Mouse (Mus musculus): ENCODE results near the gene Mettl2. TPM values are rescaled to one million over a fixed set of nuclear protein-coding genes. Genes with fewer than 3 reads are reported as not detected.
"Not testable (repeated sequence)": the region's sequence is repeated elsewhere in the genome, so short reads cannot be mapped to it uniquely, and the experiment has no call there.

The Mettl2 gene
- 26.2 and 27.9 TPM in 2 replicates for polyA plus RNA-seq (2012; rRNA removed)

GRCm38 (mm10) chr11:105125735-105126519, at the start of gene Mettl2:
Mettl2 (plus strand) TSS chr11:105126425.
- DNase-seq = peak; percentile 82 to 86
- peak within 1 kb of the TSS; percentile 90 for H3K4me3 ChIP-seq (replicated peaks; ENCODE audit: insufficient read depth, low read depth, low read length)
- no peaks in the 10 kb centered on the region for H3K27me3 ChIP-seq (ENCODE audit: control insufficient read depth, insufficient read depth, low read length)
- no peak within 1 kb of the TSS for H3K27ac ChIP-seq (ENCODE audit: insufficient read depth, low read length)
- WGBS = 1% methylated on average over 38 of the region's 38 CpGs
- TF ChIP-seq POLR2A (IDR thresholded peaks at IDR 0.05; ENCODE audit: borderline replicate concordance, insufficient read depth, low read length) (peak; percentile 57; the same call in 1 of the 2 replicates), CTCF (IDR thresholded peaks at IDR 0.05; ENCODE audit: borderline replicate concordance, insufficient read depth, low read depth, low read length) (peak; percentile 81)
- H3K4me1 ChIP-seq (ENCODE audit: control insufficient read depth, insufficient read depth, low read length) = peaks cover 7% of the 10 kb centered on the region; the same call in 1 of the 2 replicates

- 78% methylated on average over 22 of the region's 22 CpGs for WGBS
These were observed 13.8 kb upstream of the Mettl2 start for GRCm38 (mm10) chr11:105112448-105112847.

GRCm38 (mm10) chr11:105117814-105118213, 8.4 kb upstream of the Mettl2 start:
- Histone ChIP-seq H3K27ac (ENCODE audit: insufficient read depth, low read length) (no peak overlapping the region), H3K27me3 (ENCODE audit: control insufficient read depth, insufficient read depth, low read length) (no peaks in the 10 kb centered on the region), H3K4me3 (replicated peaks; ENCODE audit: insufficient read depth, low read depth, low read length) (no peak overlapping the region), H3K4me1 (ENCODE audit: control insufficient read depth, insufficient read depth, low read length) (no peaks in the 10 kb centered on the region)
- TF ChIP-seq CTCF (IDR thresholded peaks at IDR 0.05; ENCODE audit: borderline replicate concordance, insufficient read depth, low read depth, low read length) (no peak), POLR2A (IDR thresholded peaks at IDR 0.05; ENCODE audit: borderline replicate concordance, insufficient read depth, low read length) (no peak)
- 86% methylated on average over 7 of the region's 7 CpGs for WGBS
- DNase-seq = no peak

More at GRCm38 (mm10) chr11:105112448-105112847, 13.8 kb upstream of the Mettl2 start:
- H3K4me1 ChIP-seq (ENCODE audit: control insufficient read depth, insufficient read depth, low read length); H3K27ac ChIP-seq (ENCODE audit: insufficient read depth, low read length); H3K4me3 ChIP-seq (replicated peaks; ENCODE audit: insufficient read depth, low read depth, low read length); H3K27me3 ChIP-seq (ENCODE audit: control insufficient read depth, insufficient read depth, low read length); DNase-seq: not testable (repeated sequence)

GRCm38 (mm10) chr11:105120551-105121061, 5.6 kb upstream of the Mettl2 start:
- TF ChIP-seq CTCF (IDR thresholded peaks at IDR 0.05; ENCODE audit: borderline replicate concordance, insufficient read depth, low read depth, low read length) (no peak), POLR2A (IDR thresholded peaks at IDR 0.05; ENCODE audit: borderline replicate concordance, insufficient read depth, low read length) (no peak)
- DNase-seq = no peak
- H3K27me3 ChIP-seq (ENCODE audit: control insufficient read depth, insufficient read depth, low read length) = no peaks in the 10 kb centered on the region
- H3K27ac ChIP-seq (ENCODE audit: insufficient read depth, low read length) = no peak overlapping the region
- 50% methylated on average over 4 of the region's 4 CpGs for WGBS
- no peaks in the 10 kb centered on the region for H3K4me1 ChIP-seq (ENCODE audit: control insufficient read depth, insufficient read depth, low read length)
- H3K4me3 ChIP-seq (replicated peaks; ENCODE audit: insufficient read depth, low read depth, low read length) = no peak overlapping the region

GRCm38 (mm10) chr11:105121792-105122191, 4.4 kb upstream of the Mettl2 start:
- H3K4me1 ChIP-seq (ENCODE audit: control insufficient read depth, insufficient read depth, low read length); H3K27me3 ChIP-seq (ENCODE audit: control insufficient read depth, insufficient read depth, low read length); DNase-seq; H3K27ac ChIP-seq (ENCODE audit: insufficient read depth, low read length); H3K4me3 ChIP-seq (replicated peaks; ENCODE audit: insufficient read depth, low read depth, low read length): not testable (repeated sequence)
- WGBS = 66% methylated on average over 5 of the region's 5 CpGs

- H3K27ac ChIP-seq (ENCODE audit: insufficient read depth, low read length) = no peak overlapping the region
- no peak for DNase-seq
- 4% methylated on average over 9 of the region's 9 CpGs for WGBS
- no peaks in the 10 kb centered on the region for H3K27me3 ChIP-seq (ENCODE audit: control insufficient read depth, insufficient read depth, low read length)
- H3K4me1 ChIP-seq (ENCODE audit: control insufficient read depth, insufficient read depth, low read length) = peaks cover 7% of the 10 kb centered on the region; the same call in 1 of the 2 replicates
- TF ChIP-seq CTCF (IDR thresholded peaks at IDR 0.05; ENCODE audit: borderline replicate concordance, insufficient read depth, low read depth, low read length) (no peak), POLR2A (IDR thresholded peaks at IDR 0.05; ENCODE audit: borderline replicate concordance, insufficient read depth, low read length) (no peak)
- H3K4me3 ChIP-seq (replicated peaks; ENCODE audit: insufficient read depth, low read depth, low read length) = no peak overlapping the region
These were observed 2.2 kb upstream of the Mettl2 start for GRCm38 (mm10) chr11:105123986-105124385.

GRCm38 (mm10) chr11:105126520-105127029, 350 bp downstream of the Mettl2 start:
- Histone ChIP-seq H3K4me1 (ENCODE audit: control insufficient read depth, insufficient read depth, low read length) (peaks cover 7% of the 10 kb centered on the region; the same call in 1 of the 2 replicates), H3K4me3 (replicated peaks; ENCODE audit: insufficient read depth, low read depth, low read length) (peak overlapping the region; percentile 90), H3K27me3 (ENCODE audit: control insufficient read depth, insufficient read depth, low read length) (no peaks in the 10 kb centered on the region), H3K27ac (ENCODE audit: insufficient read depth, low read length) (no peak overlapping the region)
- TF ChIP-seq CTCF (IDR thresholded peaks at IDR 0.05; ENCODE audit: borderline replicate concordance, insufficient read depth, low read depth, low read length) = no peak
- TF ChIP-seq POLR2A (IDR thresholded peaks at IDR 0.05; ENCODE audit: borderline replicate concordance, insufficient read depth, low read length) = no peak
- 1% methylated on average over 49 of the region's 49 CpGs for WGBS
- DNase-seq = no peak

- Histone ChIP-seq H3K4me3 (replicated peaks; ENCODE audit: insufficient read depth, low read depth, low read length) (no peak overlapping the region), H3K27me3 (ENCODE audit: control insufficient read depth, insufficient read depth, low read length) (no peaks in the 10 kb centered on the region), H3K27ac (ENCODE audit: insufficient read depth, low read length) (no peak overlapping the region), H3K4me1 (ENCODE audit: control insufficient read depth, insufficient read depth, low read length) (no peaks in the 10 kb centered on the region)
- whole genome bisulfite sequencing = 91% methylated on average over 7 of the region's 7 CpGs
- DNase-seq = no peak
- TF ChIP-seq POLR2A (IDR thresholded peaks at IDR 0.05; ENCODE audit: borderline replicate concordance, insufficient read depth, low read length) = no peak
These were observed 9.5 kb downstream of the Mettl2 start for GRCm38 (mm10) chr11:105135692-105136091.

- 94% methylated on average over 2 of the region's 2 CpGs for WGBS
- H3K27ac ChIP-seq (ENCODE audit: insufficient read depth, low read length); H3K4me1 ChIP-seq (ENCODE audit: control insufficient read depth, insufficient read depth, low read length); DNase-seq; H3K4me3 ChIP-seq (replicated peaks; ENCODE audit: insufficient read depth, low read depth, low read length); H3K27me3 ChIP-seq (ENCODE audit: control insufficient read depth, insufficient read depth, low read length): not testable (repeated sequence)
These were observed 11.0 kb downstream of the Mettl2 start for GRCm38 (mm10) chr11:105137255-105137654.

- H3K4me1 ChIP-seq (ENCODE audit: control insufficient read depth, insufficient read depth, low read length); H3K27ac ChIP-seq (ENCODE audit: insufficient read depth, low read length); H3K27me3 ChIP-seq (ENCODE audit: control insufficient read depth, insufficient read depth, low read length); H3K4me3 ChIP-seq (replicated peaks; ENCODE audit: insufficient read depth, low read depth, low read length); DNase-seq: not testable (repeated sequence)
- 91% methylated on average over 8 of the region's 8 CpGs for WGBS
These were observed 14.3 kb downstream of the Mettl2 start for GRCm38 (mm10) chr11:105140512-105140911.

Measured in cerebellum, adult 2 months (tissue).